Comparison of ENCODE assay signal across 8 mouse cellular contexts in the genomic region with DNA sequence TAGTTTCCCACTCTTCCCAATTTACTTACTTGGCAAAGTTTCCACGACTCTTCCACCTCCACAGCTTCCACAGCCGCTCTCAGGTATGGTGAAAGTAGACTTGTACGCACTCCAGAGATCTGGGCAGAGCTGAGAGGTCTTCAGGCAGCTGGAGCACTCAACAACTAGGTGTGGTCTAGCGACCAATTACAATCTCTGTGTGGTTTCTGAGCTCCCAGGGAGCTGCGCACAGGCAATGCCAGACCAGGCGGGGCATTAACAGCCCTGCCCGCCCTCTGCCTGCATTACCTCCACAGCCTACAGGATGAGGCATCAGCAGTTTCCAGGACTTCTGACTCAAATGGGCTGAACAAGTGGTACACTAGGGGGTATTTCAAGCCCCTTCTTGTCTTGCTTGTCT. TPM values are rescaled to one million over a fixed set of nuclear protein-coding genes. Genes with fewer than 3 reads are reported as not detected.
DNase-seq lines count a peak whose midpoint lies in the region; ATAC-seq and TF ChIP-seq lines count a peak whose summit lies in the region.

A gene (minus strand): TSS at position 208 of the 400 bp plus-strand sequence.

- no peaks in the 10 kb centered on the region for H3K9me3 ChIP-seq in forebrain, embryonic 16.5 days (ENCODE audit: control insufficient read depth, low read length)
- H3K9me3 ChIP-seq in liver, embryonic 15.5 days (replicated peaks) = no peaks in the 10 kb centered on the region

- TF ChIP-seq CTCF in gastrocnemius, adult 2 months (IDR thresholded peaks at IDR 0.05) = no peak

- no peak for ATAC-seq in forebrain, embryonic 16.5 days
- ATAC-seq in liver, embryonic 15.5 days (ENCODE audit: insufficient read depth) = no peak

- WGBS in forebrain, embryonic 16.5 days = 84% methylated on average over 7 of the region's 7 CpGs
- 62% methylated on average over 7 of the region's 7 CpGs for WGBS in liver, embryonic 15.5 days (ENCODE audit: insufficient replicate concordance)

- peak within 1 kb of the TSS; percentile 91 for H3K4me3 ChIP-seq in gastrocnemius, adult 2 months
- peak within 1 kb of the TSS; percentile 92 for H3K4me3 ChIP-seq in forebrain, embryonic 16.5 days (replicated peaks; ENCODE audit: low read length)
- H3K4me3 ChIP-seq in liver, embryonic 15.5 days (replicated peaks) = peak within 1 kb of the TSS; percentile 85

- H3K9ac ChIP-seq in forebrain, embryonic 16.5 days (replicated peaks; ENCODE audit: low read depth, low read length) = peak within 1 kb of the TSS; percentile 64
- H3K9ac ChIP-seq in liver, embryonic 15.5 days = peak within 1 kb of the TSS; percentile 71

- intact Hi-C loops in gastrocnemius, adult 2 months (cut with DNase I) = no loop called here
- intact Hi-C loops in gastrocnemius, postnatal 36 days (cut with DNase I) = loop anchor here (5.0 kb wide), 1 partner anchor 148 kb away; no protein-coding TSS in a partner anchor

- no peaks in the 10 kb centered on the region for H3K27me3 ChIP-seq in forebrain, embryonic 16.5 days (replicated peaks; ENCODE audit: control insufficient read depth, insufficient read depth, low read length)
- H3K27me3 ChIP-seq in liver, embryonic 15.5 days = no peaks in the 10 kb centered on the region

- H3K36me3 ChIP-seq in forebrain, embryonic 16.5 days (ENCODE audit: control insufficient read depth, insufficient read depth) = peaks cover 8% of the 10 kb centered on the region
- H3K36me3 ChIP-seq in liver, embryonic 15.5 days (replicated peaks) = peaks cover 35% of the 10 kb centered on the region

- peak within 1 kb of the TSS; percentile 80 for H3K4me2 ChIP-seq in forebrain, embryonic 16.5 days (ENCODE audit: low read length)
- peak within 1 kb of the TSS; percentile 96 for H3K4me2 ChIP-seq in liver, embryonic 15.5 days

- no peak for DNase-seq in gastrocnemius, adult 2 months
- DNase-seq in gastrocnemius, postnatal 36 days = no peak
- DNase-seq in right cerebral cortex, postnatal 25 days = peak; percentile 2
- no peak for DNase-seq in right cerebral cortex, adult 2 months (ENCODE audit: low spot score in 2 of 2)
- DNase-seq in natural killer cell, adult 2 months (ENCODE audit: low spot score in 2 of 2) = no peak
- no peak for DNase-seq in cerebellum, adult 11-12 months

- peak within 1 kb of the TSS; percentile 94 for H3K27ac ChIP-seq in gastrocnemius, adult 2 months
- peak within 1 kb of the TSS; percentile 74 for H3K27ac ChIP-seq in forebrain, embryonic 16.5 days (ENCODE audit: low read length)
- peak within 1 kb of the TSS; percentile 81 for H3K27ac ChIP-seq in liver, embryonic 15.5 days (replicated peaks)

- H3K4me1 ChIP-seq in forebrain, embryonic 16.5 days (replicated peaks; ENCODE audit: control insufficient read depth, insufficient read depth, low read length) = peaks cover 22% of the 10 kb centered on the region
- H3K4me1 ChIP-seq in liver, embryonic 15.5 days (replicated peaks) = peaks cover 35% of the 10 kb centered on the region

RNA-seq across cellular contexts. Expression of the gene that starts here (rescaled TPM):
- total RNA-seq in gastrocnemius, adult 2 months (2021) = under 1 TPM in 1 of 2 experiments, not detected in 1; 0.36 TPM
- not detected for total RNA-seq in gastrocnemius, postnatal 36 days (2021)
- polyA plus RNA-seq in forebrain, embryonic 16.5 days (2015; fragmentation: Nextera tagmentation; extraction: Ambion mirVana) = 2.3 and 4.1 TPM in 2 replicates
- 0.09 TPM in 1 of 2 replicates, not detected in the other for polyA plus RNA-seq in liver, embryonic 15.5 days (2015; fragmentation: Nextera tagmentation; extraction: Ambion mirVana)
